Mouse (Mus musculus) kidney, adult 11 months (tissue): ENCODE results near the gene Fosl2.
"Not testable (repeated sequence)": the region's sequence is repeated elsewhere in the genome, so short reads cannot be mapped to it uniquely, and the experiment has no call there.

Experiments used
- DNase-seq: peaks from one replicate; pipeline ENCODE4 v3.0.0; 2022

Gene Fosl2

DNA sequence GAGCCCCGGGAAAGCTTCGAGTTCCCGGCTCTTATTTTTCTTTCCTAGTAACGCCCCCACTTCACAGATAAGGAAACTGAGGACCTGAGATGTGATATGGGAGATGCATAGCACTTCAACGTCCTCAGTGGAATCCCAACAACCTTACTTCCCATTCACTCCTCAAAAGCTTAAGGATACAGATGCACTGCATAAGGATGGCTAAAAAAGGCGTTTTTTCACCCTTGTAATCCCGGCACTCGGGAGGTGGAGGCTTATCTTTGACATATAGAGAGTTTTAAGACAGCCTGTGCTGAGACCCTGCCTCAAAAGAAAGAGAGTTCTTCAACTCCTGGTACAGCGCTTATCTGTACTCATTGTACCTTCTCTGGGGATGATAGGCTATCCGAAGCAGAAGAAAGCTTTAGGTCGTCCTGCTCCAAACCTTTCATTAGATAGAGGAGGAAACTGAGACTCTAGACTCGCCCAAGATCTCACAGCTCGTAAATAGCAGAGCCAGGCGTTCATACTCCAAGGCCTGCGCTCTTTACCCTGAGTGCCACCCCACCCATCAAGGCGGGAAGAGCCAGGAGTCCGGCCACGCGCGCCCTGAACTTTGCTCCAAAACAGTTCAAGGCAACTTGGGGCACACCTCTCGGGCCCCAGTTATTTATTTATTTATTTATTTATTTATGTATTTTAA, 1.4 kb upstream of the Fosl2 start:
- DNase-seq = peak; percentile 43

DNA sequence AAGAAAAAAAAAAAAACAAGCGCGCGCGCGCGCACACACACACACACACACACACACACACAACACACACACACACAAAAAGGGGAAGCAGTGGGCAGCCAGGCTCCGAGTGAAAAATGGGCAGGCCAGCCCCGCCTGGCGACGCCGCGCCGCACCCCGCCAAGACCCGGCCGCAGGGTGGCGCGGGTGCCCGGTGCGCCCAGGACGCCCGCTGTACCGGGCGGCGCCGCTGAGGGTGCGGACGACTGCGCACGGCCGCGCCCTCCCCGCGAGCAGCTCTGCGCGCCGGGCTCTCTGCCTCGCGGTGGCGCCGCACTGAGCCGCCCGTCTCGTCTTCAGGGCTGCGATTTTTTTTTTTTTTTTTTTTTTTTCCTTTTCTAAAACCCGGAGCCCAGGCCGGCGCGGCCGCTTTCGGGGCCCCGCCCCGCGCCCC, 682 bp upstream of the Fosl2 start:
- DNase-seq = no peak

DNA sequence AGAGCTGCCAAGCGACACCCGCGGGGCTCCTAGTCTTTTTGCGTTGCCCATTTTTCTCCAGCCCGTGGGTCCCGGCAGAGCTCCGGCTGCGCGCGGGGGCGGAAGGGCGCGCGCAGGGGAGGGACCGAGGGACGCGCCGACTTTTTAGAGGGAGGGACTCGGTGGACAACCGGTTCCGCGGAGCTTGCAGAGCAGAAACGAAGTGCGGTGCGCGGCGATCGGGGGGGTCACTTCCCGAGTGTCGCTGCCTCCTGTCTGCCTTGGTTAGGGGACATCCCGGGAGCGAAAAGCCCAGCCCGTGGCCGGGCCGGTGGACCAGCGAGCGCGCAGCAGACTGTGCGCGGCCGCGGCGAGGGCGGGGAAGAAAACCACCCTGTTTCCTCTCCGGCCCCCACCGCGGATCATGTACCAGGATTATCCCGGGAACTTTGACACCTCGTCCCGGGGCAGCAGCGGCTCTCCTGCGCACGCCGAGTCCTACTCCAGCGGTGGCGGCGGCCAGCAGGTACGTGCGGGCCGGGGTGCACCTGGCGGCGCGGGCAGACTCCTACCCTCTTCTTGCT, 781 bp downstream of the Fosl2 start:
- peak; percentile 70 for DNase-seq

DNA sequence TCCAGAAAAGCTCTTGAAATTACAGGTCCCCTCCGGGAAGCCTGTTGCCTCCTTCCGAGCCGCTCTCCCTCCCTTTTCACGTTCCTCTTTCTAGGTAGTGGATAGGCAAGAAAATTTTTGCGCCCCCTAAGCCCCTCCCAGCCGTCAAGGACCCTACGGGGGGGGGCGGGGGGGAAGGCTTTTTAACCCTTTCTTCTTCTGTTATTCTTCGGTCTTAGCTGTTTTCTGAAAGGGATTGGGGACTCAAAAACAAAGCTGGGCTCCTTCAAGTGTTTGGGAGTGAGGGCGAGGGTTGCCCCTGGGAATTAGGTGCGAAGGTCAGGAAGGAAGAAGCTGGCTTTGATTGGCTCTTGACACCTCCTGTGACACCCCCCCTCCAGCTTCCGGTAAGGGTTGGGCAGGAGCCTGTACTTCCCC, 1.5 kb downstream of the Fosl2 start:
- peak; percentile 49 for DNase-seq

DNA sequence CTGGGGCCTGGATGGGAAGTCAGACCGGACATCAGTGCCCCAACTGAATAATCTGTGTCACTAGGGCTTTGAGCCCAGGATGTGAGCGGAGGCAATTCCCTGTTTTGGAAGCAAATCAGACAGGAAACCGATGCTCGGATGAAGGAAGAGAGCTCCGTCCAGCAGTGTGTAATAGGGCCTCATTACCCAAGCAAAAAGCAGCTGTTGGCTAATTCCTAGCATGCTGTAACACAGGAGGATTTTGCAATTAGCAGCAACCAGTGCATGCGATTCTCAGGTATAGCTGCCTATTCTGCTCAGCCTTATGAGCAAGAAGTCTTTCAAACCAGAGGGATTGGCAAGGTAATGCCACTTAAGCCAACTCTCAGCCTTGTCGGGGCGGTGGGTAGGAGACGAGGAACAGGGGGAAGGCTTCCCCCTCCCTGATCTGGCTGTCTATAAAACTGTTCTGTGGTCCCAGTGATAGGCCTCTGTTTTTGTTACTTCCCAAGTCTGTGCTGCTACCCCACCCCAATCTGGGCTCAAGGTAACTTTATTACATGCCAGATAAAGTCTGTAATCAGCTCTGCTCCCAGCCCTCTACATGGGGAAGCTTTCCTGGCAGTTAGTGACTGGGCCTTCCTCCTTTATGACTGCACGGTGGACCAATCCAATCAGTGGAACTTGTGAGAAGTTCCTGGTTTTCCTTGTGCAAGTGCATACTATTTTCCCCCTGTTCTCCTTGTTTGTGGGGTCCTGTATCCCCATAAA, 3.0 kb downstream of the Fosl2 start:
- no peak for DNase-seq

DNA sequence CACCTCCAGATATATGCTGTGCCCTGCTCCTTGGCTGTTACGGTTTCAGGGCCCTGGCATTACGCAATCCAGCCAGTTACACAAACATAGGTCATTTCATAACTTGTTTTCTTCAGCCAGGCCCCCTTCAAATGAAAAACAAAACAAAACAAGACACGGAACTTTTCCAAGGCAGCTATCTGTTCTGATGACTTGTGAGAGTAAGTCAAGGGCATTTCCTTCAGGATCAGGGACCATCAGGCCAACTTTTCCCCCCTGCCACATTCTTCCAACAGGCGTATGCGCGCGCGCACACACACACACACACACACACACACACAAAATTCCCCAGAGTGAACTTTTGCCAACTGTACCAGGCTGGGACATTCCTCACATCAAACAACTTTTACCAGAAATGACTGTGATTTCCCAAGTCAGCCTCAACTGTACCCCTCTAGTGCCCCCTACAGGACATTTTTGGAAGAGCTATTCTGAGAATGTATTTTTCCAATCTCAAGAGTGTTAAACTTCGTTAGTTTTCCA, 4.0 kb downstream of the Fosl2 start:
- peak; percentile 40 for DNase-seq

DNA sequence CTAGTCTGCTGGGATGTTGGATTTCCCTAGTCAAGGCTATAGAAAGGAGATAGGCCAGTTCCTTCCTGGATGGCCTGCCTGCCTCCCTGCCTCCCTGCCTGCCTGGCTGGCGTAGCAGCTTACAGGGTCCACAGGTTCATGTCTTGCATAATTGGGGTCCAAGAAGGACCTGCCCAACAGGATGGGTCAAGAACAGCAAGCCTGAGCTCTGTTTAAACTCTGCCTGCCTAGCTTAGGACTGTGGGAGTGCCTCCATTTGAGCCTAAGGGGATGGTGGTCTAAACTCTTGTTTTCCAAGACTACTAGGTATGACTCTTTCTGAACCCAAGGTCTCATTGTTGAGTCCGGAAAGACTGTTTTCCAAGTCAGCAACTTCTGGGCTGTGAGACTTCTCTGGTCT, 6.3 kb downstream of the Fosl2 start:
- DNase-seq = no peak

DNA sequence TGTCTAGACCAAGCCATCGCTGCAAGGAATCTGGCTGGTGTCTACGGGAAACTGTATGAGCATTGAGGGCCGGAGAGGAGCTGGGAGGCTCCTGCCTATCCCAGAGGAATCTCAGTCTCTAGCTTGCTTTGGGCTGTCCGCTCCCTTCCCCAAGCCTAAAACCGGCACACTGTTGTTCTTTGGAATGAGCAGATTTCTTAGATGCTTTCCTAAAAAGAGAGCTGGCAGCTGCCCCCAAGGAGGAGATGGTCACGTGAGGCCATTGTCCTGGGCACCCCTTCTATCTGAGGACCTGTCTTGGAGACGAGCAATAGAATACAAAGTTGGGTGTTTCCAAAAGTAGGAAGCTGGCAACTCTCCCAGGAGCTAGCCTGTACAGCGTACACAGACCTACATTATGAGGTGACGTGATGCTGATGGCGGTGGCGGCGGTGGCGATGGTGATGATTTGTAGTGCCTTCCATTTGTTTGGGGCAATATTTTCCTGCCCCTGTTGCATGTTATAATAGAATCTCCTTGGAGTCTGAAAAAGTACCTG, 7.9 kb downstream of the Fosl2 start:
- no peak for DNase-seq

DNA sequence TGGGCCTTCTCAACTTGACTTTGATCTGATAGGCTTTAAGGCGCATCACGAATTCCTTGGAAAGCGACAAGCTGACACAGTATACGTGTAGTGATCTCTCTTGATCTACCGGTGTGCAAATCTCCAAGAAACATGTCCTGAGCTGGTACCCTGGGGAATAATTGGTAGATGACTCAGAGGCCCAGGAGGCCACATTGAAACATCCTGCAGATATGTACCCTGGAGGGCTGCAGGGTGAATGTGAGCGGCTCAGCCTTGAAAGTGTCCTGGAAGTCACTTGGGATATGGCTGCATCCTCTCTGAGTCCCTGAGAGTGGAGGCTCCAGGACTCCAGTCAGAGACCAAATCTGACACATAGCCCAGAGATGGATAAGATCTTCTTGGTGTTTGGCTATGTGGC, 10.7 kb downstream of the Fosl2 start:
- no peak for DNase-seq

DNA sequence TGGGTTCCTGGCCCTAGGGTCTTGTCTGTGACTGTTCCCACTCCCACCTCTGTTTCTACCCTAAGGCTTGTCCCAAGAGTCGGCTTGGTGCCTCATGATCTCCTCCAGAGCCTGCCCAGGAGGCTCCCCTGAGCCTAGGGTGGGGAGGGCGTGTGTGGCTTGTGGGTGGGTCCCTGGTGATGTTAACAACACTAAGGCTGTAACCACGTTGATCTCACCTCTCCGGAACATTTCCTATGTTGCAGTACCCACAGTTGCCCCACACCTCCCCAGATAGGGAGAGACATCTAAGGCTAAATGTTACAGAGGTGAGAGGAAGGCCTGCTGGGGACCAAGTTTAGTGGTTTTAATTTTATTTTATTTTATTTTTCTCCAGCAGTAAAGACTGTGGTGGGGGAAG, 13.0 kb downstream of the Fosl2 start:
- DNase-seq = no peak

DNA sequence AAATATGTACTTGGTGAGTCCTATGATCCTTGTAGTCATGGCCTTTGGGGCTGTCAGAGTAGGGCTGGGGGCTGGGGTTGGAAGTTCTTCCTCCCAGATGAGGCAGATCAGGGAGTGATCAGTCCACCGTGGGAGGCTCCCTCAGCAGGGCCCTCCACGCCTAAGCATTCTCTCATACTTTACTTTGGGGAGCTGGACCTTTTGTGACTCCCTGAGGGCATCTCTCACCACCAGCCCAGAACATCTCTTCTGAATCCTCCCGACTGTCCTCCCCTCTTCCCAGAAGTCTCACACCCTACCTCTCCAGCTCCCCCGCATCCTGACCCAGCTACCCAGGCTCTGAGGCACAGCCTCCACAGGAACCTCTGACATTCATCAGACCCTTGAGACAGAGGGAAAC, 15.6 kb downstream of the Fosl2 start:
- no peak for DNase-seq

DNA sequence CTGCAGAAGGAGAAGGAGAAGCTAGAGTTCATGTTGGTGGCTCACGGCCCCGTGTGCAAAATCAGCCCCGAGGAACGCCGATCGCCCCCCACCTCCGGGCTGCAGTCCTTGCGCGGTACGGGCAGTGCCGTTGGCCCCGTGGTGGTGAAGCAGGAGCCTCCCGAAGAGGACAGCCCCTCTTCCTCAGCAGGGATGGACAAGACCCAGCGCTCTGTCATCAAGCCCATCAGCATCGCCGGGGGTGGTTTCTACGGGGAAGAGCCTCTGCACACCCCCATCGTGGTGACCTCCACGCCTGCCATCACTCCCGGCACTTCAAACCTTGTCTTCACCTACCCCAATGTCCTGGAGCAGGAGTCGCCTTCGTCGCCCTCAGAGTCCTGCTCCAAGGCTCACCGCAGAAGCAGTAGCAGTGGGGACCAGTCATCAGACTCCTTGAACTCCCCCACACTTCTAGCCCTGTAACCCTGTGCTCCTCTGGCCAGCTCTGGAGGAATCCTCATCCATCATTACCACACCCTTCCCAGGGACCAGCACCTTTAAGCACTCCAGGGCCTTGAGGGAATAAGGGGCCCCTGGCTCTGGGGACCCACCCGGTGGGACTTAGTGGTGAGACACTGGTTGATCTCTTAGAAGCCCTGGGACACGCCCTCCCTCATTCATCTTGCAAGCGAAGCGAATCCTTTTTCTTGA, 17.3 kb downstream of the Fosl2 start:
- no peak for DNase-seq

DNA sequence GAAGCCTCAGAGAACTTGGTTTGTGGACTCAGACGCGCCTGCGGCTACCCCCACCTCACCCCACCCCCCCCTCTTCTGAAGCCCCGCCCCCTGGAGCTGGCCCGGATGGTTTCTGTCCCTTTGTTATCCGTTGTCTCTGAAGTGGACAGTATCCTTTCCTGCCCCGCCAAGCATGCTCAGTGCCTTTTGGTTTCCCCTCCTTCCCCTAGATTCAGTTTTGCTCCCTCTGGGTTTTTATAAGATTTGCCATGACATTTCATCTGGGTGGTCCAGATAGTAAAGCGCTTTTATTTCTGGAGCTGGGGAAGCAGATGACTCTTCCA, 17.8 kb downstream of the Fosl2 start:
- DNase-seq = no peak

DNA sequence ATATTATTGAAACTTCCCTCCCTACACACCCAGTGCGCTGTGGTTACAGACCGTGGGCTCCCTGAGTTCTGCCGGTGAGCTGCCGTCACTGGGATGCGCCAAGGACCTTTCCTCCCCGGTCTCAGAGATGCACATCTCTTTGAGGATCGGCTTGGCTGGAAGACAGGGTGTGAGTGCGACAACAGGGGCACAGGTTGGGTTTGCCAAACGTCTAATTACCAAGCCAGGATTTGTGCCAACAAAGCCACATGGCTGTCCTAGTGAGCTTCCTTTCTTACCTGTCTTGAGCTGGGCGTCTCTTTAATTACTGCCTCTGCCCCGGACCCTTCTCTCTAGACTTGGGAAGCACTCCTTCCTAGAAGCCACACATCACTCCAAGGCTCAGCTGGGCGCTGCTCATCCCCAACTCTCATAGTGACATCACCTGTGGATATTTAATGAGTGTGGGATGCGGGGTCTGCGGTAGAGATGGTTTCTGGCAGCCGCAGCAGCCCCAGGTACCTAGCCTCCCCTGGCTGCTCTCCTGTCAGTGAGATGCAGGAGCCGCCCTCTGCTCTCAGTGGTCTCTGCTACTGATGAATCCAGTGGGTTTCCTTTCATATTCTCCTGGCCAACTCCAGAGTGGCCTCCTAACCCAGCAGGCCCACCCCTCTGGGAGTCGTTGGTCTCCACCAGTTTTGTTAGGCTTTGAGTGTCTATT, 18.3 kb downstream of the Fosl2 start:
- no peak for DNase-seq

DNA sequence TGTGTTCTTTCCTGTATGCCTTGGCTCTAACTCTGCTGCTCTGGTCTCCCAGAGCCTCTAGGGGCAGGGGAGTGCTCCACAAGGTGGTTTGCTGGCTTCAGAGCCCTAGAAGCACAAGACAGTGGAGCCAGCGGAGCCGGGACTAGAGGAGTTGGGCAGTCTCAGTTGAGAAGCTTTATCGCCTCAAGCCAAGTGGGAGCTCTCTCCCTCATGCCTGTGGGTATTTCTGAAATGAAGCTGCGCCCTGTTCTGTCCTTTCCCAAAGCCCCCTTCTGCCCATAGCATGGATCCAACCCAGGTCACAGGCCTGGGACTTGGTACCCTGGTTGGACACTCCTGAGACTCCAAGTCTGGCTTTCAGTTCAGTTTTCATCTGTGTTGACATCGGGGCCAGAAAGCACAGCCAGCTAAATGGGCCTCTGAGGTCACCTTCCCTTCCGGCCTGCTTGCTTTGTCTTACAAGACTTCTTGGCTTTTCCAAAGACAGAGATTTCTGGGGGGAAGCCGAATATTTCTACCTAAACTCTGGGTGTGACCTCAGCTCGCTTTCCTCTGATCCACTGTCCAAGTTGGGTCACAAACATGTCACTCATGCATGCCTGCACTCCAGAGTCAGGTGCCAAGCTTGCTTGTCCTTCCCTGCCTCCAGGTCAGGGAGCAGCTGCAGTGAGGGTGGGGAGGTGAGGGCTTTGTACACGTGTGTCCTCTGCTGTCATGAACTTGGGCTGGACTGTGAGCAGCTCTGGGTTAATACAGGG, 19.5 kb downstream of the Fosl2 start:
- peak; percentile 56 for DNase-seq

DNA sequence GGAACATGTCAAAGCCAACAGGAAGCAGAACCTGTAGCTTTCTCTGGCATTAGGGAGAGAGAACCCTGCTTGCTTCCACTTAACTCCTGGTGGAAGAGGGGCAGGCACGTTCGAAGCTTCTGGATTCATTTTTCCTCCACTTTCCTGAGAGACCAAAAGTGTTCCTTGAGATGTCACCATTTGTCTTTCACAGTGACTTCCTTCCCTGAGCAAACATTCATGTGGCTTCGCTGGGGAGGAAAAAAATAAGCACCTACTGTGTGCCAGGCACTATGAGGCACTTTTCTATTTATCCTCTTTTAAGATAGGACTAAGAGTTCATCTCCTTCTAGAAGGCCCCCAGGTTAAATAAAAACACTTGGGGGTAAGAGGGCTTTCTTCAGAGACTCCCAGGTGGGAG, 20.3 kb downstream of the Fosl2 start:
- DNase-seq = no peak

DNA sequence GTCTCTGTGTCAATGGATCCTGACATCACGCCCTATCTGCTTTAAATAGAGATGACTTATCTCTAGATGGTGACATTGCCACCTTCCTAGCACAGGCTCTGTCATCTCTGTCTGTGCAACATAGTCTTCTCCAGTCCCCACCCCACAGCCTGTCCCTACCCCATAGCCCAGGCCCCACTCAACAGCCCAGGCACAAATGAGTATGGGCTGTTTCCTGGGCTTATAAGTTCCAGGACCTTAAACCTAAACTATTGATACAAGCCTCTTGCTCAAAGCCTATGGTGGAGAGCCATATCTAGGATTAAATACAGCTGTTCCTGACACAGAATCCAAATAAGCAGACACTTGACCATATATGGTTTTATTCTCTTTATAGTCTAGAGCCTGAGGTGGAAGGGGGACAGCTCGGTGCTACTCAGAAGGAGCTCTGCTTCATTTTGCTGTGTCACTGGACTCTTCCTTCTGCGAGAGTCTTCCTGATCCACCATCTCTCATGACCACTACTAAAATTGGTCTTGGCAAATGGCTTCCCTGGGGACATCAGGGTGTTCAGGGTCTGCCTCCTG, 28.0 kb downstream of the Fosl2 start:
- no peak for DNase-seq

DNA sequence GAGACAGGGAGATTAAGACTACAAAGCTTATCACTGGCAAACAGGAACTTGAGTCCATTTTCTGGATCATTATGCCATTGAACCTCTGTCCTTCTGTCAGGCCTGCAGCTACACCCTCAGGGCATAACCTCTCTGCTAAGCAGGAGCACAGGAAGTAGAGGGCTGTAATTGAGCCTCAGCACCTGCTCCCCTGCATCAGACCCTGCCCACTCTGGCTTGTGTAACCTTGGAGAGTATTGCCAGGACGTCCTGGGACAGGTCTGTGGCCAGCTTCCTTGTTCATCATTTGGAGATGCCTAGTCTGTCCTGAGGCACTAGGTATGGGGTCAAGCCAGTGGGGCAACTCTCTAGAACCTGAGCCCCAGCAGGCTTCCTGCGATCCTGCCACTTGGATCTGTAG, 36.6 kb downstream of the Fosl2 start:
- no peak for DNase-seq

DNA sequence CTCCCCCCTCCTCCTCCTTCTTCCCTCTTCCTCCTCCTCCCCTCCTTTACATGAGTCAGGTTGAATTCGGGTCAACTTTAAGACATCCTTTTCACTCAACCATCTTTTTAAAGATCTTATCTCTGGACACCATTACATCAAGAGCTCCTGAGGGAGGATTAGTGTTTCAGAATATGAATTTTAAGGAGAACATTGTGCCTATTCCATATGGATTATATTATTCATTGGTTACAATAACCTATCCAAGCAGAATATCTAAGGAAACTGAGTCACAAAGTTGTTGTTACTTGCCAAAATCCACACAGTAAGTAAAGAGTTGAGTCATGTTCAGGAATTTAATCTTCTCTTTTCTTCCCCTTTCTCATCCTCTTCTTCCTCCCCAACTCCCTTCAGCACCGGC, 41.2 kb downstream of the Fosl2 start:
- DNase-seq = no peak

DNA sequence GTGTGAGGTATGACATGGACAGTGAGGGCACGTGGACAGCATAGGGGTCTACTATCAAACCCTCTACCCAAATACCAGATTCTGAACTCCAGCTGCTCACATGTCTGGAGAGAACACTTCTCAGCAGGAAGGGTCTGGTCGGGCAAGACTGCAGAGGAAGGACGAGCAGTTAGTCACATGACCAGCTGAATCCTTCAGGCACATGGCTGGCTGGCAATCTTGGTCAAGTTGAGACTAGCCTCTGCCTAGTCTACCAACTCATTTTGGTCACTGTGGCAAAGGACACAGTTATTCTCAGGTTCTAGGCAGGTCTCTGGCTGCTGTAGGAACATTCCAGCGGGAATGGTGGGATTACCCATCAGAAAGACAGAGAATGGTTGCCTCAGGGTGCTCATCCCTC, 42.1 kb downstream of the Fosl2 start:
- DNase-seq = no peak

DNA sequence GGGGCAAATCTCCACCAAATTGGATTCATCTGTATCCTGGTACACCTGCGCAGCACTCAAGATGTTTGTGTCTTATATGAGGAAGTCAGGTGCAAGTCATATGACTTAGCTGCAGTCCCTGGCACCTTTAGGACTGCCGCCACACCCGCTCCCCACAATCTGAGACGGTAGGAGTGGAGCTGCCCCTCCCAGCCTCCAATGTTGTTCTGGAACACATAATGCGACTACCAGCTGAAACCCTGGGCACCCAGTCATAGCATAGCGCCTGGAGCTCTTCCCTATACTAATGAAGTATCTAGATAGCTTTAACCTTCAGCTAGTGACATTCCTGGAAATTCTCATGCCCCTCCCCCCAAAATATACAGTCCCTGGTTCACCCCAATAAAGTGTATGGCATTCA, 43.1 kb downstream of the Fosl2 start:
- not testable (repeated sequence) for DNase-seq
